Mouse (Mus musculus) limb, embryonic 14.5 days (tissue): ENCODE data around the gene Crtc1. TPM values are rescaled to one million over a fixed set of nuclear protein-coding genes. Genes with fewer than 3 reads are reported as not detected.
A peak's percentile ranks its signal among the peaks of the same experiment; 100 is the strongest.

ENCODE experiments used
- ATAC-seq: fragments of 200-750 bp; cut with Nextera tagmentation; 2 replicates; pipeline ENCODE4 v1.8.0; 2017; ENCODE audit warnings: low read depth, moderate number of reproducible peaks, moderate TSS enrichment; ENCODE audit not compliant: low FRiP score
- DNase-seq: peaks from one replicate; pipeline ENCODE4 v3.0.0-alpha.2; 2015; ENCODE audit warnings: low spot score
- H3K27ac ChIP-seq: fragments of 300-500 bp; sonication (generic); replicated peaks from 2 replicates; pipeline ENCODE4 v1.5.1; 2014; ENCODE audit warnings: low read depth, mild to moderate bottlenecking, low read length, moderate library complexity, mixed read lengths
- H3K27me3 ChIP-seq: fragments of 300-500 bp; sonication (generic); 2 replicates; pipeline ENCODE4 v1.6.1; 2014; ENCODE audit warnings: low read length, mixed read lengths; ENCODE audit not compliant: control insufficient read depth, insufficient read depth
- H3K36me3 ChIP-seq: fragments of 300-500 bp; sonication (generic); 2 replicates; pipeline ENCODE4 v1.6.1; 2014; ENCODE audit warnings: mild to moderate bottlenecking, low read length, moderate library complexity, mixed read lengths; ENCODE audit not compliant: control insufficient read depth, insufficient read depth
- H3K4me1 ChIP-seq: fragments of 300-500 bp; sonication (generic); 2 replicates; pipeline ENCODE4 v1.6.1; 2014; ENCODE audit warnings: antibody characterized with exemption, low read length, mixed read lengths; ENCODE audit not compliant: control insufficient read depth, insufficient read depth
- H3K4me2 ChIP-seq: fragments of 300-500 bp; sonication (generic); replicated peaks from 2 replicates; pipeline ENCODE4 v1.6.1; 2014; ENCODE audit warnings: low read depth, mild to moderate bottlenecking, low read length, moderate library complexity; ENCODE audit not compliant: severe bottlenecking
- H3K4me3 ChIP-seq: fragments of 300-500 bp; sonication (generic); replicated peaks from 2 replicates; pipeline ENCODE4 v1.5.1; 2014; ENCODE audit warnings: low read length
- H3K9ac ChIP-seq: fragments of 300-500 bp; sonication (generic); 2 replicates; pipeline ENCODE4 v1.6.1; 2014; ENCODE audit warnings: mild to moderate bottlenecking, low read depth, low read length, moderate library complexity; ENCODE audit not compliant: severe bottlenecking
- H3K9me3 ChIP-seq: fragments of 300-500 bp; sonication (generic); 2 replicates; pipeline ENCODE4 v1.6.1; 2016; ENCODE audit warnings: low read length; ENCODE audit not compliant: control insufficient read depth
- POLR2A ChIP-seq: fragments of 200-500 bp; IDR thresholded peaks from 2 replicates; pipeline ENCODE4 v1.8.0; 2012; ENCODE audit warnings: inconsistent platforms, mild to moderate bottlenecking, moderate library complexity, borderline replicate concordance; ENCODE audit not compliant: insufficient read depth, insufficient read length; ENCODE audit errors: extremely low read depth
- WGBS: fragments of 180-500 bp; shearing (Covaris S2); extraction: QIAGEN DNeasy Blood & Tissue Kit; methylation state at CpG from one replicate; pipeline ENCODE4 v1.1.7; 2014; 5-methylcytosine and 5-hydroxymethylcytosine counted together
- polyA plus RNA-seq, 2 experiments: library from polyadenylated mRNA; depleted of rRNA in 1 of 2; stranded (reverse) in 1 of 2; unstranded in 1 of 2; fragments of >200 nt; fragmentation: Nextera tagmentation in 1 of 2; extraction: Ambion mirVana in 1 of 2; gene quantifications; 2 replicates each; pipeline versions ENCODE4 v1.2.1 to v1.2.3; 2012 to 2014

The Crtc1 gene
- polyA plus RNA-seq, 2 experiments = 26.3 to 37.8 TPM

- H3K4me1 ChIP-seq = peaks cover 28% of the 10 kb centered on the region
- H3K9ac ChIP-seq = no peak overlapping the region
- no peak overlapping the region for H3K4me2 ChIP-seq
- WGBS = 75% methylated on average over 4 of the region's 4 CpGs
- H3K9me3 ChIP-seq = no peaks in the 10 kb centered on the region
- H3K4me3 ChIP-seq = no peak overlapping the region
- no peak for ATAC-seq
- no peak for DNase-seq
- no peaks in the 10 kb centered on the region for H3K27me3 ChIP-seq
- no peak for TF ChIP-seq POLR2A
- no peak overlapping the region for H3K27ac ChIP-seq
- H3K36me3 ChIP-seq = peaks cover 7% of the 10 kb centered on the region
Observed at GRCm38 (mm10) chr8:70463306-70463705, 23.9 kb upstream of the Crtc1 start.

GRCm38 (mm10) chr8:70462516-70462813, 23.1 kb upstream of the Crtc1 start:
- DNase-seq (peak; percentile 22), ATAC-seq (no peak)
- peaks cover 7% of the 10 kb centered on the region for H3K36me3 ChIP-seq
- no peaks in the 10 kb centered on the region for H3K27me3 ChIP-seq
- no peak overlapping the region for H3K4me3 ChIP-seq
- no peak overlapping the region for H3K4me2 ChIP-seq
- H3K4me1 ChIP-seq = peaks cover 25% of the 10 kb centered on the region
- H3K27ac ChIP-seq = peak overlapping the region; percentile 74
- no peak overlapping the region for H3K9ac ChIP-seq
- no peak for TF ChIP-seq POLR2A
- H3K9me3 ChIP-seq = no peaks in the 10 kb centered on the region
- 50% methylated on average over 8 of the region's 8 CpGs for WGBS

- no peak for TF ChIP-seq POLR2A
- WGBS = 75% methylated on average over 16 of the region's 16 CpGs
- Histone ChIP-seq H3K9ac (no peak overlapping the region), H3K4me1 (peaks cover 21% of the 10 kb centered on the region), H3K9me3 (no peaks in the 10 kb centered on the region), H3K36me3 (peaks cover 7% of the 10 kb centered on the region), H3K4me3 (no peak overlapping the region), H3K27ac (peak overlapping the region; percentile 74), H3K27me3 (no peaks in the 10 kb centered on the region), H3K4me2 (no peak overlapping the region)
- ATAC-seq (no peak), DNase-seq (no peak)
Observed at GRCm38 (mm10) chr8:70461765-70462515, 22.6 kb upstream of the Crtc1 start.

- no peaks in the 10 kb centered on the region for H3K9me3 ChIP-seq
- no peaks in the 10 kb centered on the region for H3K27me3 ChIP-seq
- peaks cover 19% of the 10 kb centered on the region for H3K4me1 ChIP-seq
- H3K36me3 ChIP-seq = peaks cover 2% of the 10 kb centered on the region; the same call in 1 of the 2 replicates
- H3K27ac ChIP-seq = no peak overlapping the region
- 79% methylated on average over 9 of the region's 9 CpGs for whole genome bisulfite sequencing
- no peak overlapping the region for H3K9ac ChIP-seq
- DNase-seq (no peak), ATAC-seq (no peak)
- no peak overlapping the region for H3K4me2 ChIP-seq
- no peak overlapping the region for H3K4me3 ChIP-seq
- no peak for TF ChIP-seq POLR2A
Observed at GRCm38 (mm10) chr8:70460606-70461005, 21.2 kb upstream of the Crtc1 start.

- ATAC-seq = no peak
- no peak for TF ChIP-seq POLR2A
- Histone ChIP-seq H3K27ac (no peak overlapping the region), H3K4me2 (no peak overlapping the region), H3K9ac (no peak overlapping the region), H3K9me3 (no peaks in the 10 kb centered on the region), H3K36me3 (peaks cover 2% of the 10 kb centered on the region; the same call in 1 of the 2 replicates), H3K4me1 (peaks cover 19% of the 10 kb centered on the region), H3K4me3 (no peak overlapping the region), H3K27me3 (no peaks in the 10 kb centered on the region)
- WGBS = 89% methylated on average over 5 of the region's 5 CpGs
- DNase-seq = no peak
Observed at GRCm38 (mm10) chr8:70460199-70460598, 20.8 kb upstream of the Crtc1 start.
